Mouse (Mus musculus) heart, embryonic 16.5 days (tissue): ENCODE data around the gene Gm37240. TPM values are rescaled to one million over a fixed set of nuclear protein-coding genes. Genes with fewer than 3 reads are reported as not detected.

ENCODE experiments used
- ATAC-seq: fragments of 200-750 bp; cut with Nextera tagmentation; replicated peaks from 2 replicates; pipeline ENCODE4 v1.8.0; 2017; ENCODE audit warnings: moderate number of reproducible peaks; ENCODE audit not compliant: insufficient read depth, low FRiP score; ENCODE audit errors: extremely low read depth
- H3K27ac ChIP-seq: fragments of 300-500 bp; sonication (generic); 2 replicates; pipeline ENCODE4 v1.5.1; 2014; ENCODE audit warnings: mild to moderate bottlenecking, low read length, control low read depth, moderate library complexity
- H3K27me3 ChIP-seq: fragments of 300-500 bp; sonication (generic); 2 replicates; pipeline ENCODE4 v1.6.1; 2014; ENCODE audit warnings: low read length, mixed read lengths; ENCODE audit not compliant: control insufficient read depth, insufficient read depth
- H3K36me3 ChIP-seq: fragments of 300-500 bp; sonication (generic); 2 replicates; pipeline ENCODE4 v1.6.1; 2014; ENCODE audit not compliant: control insufficient read depth, insufficient read depth
- H3K4me1 ChIP-seq: fragments of 300-500 bp; sonication (generic); 2 replicates; pipeline ENCODE4 v1.6.1; 2014; ENCODE audit warnings: low read length, mixed read lengths; ENCODE audit not compliant: control insufficient read depth, insufficient read depth
- H3K4me2 ChIP-seq: fragments of 300-500 bp; sonication (generic); 2 replicates; pipeline ENCODE4 v1.6.1; 2014; ENCODE audit warnings: low read depth, mild to moderate bottlenecking, control low read depth, low read length
- H3K4me3 ChIP-seq: fragments of 300-500 bp; sonication (generic); 2 replicates; pipeline ENCODE4 v1.5.1; 2014; ENCODE audit warnings: mild to moderate bottlenecking, control low read depth, low read length
- H3K9ac ChIP-seq: fragments of 300-500 bp; sonication (generic); 2 replicates; pipeline ENCODE4 v1.6.1; 2014; ENCODE audit warnings: low read length, control low read depth
- H3K9me3 ChIP-seq: fragments of 300-500 bp; sonication (generic); replicated peaks from 2 replicates; pipeline ENCODE4 v1.6.1; 2016; ENCODE audit warnings: low read length; ENCODE audit not compliant: control insufficient read depth
- WGBS: fragments of 180-500 bp; shearing (Covaris S2); extraction: QIAGEN DNeasy Blood & Tissue Kit; methylation state at CpG from one replicate; pipeline ENCODE4 v1.1.7; 2014; 5-methylcytosine and 5-hydroxymethylcytosine counted together
- polyA plus RNA-seq: library from polyadenylated mRNA; unstranded; fragments of >200 nt; fragmentation: Nextera tagmentation; extraction: Ambion mirVana; gene quantifications from 2 replicates; pipeline ENCODE4 v1.2.1, GENCODE M21; 2015

Gm37240 gene
- polyA plus RNA-seq, 1 experiment from 2014 or later, result 18.4 TPM

- peaks cover 20% of the 10 kb centered on the region for H3K4me1 ChIP-seq
- no peak overlapping the region for H3K27ac ChIP-seq
- no peak overlapping the region for H3K4me3 ChIP-seq
- no peaks in the 10 kb centered on the region for H3K27me3 ChIP-seq
- H3K9me3 ChIP-seq, result no peaks in the 10 kb centered on the region
- H3K4me2 ChIP-seq, result no peak overlapping the region
- H3K36me3 ChIP-seq, result no peaks in the 10 kb centered on the region
- no peak overlapping the region for H3K9ac ChIP-seq
- WGBS, result 42% methylated on average over 5 of the region's 5 CpGs
- ATAC-seq, result no peak
Measured at GRCm38 (mm10) chr3:85188364-85188763, 699.0 kb downstream of the Gm37240 start.

GRCm38 (mm10) chr3:85186661-85187076, 700.6 kb downstream of the Gm37240 start:
- Histone ChIP-seq H3K36me3 (no peaks in the 10 kb centered on the region), H3K4me3 (peak overlapping the region; percentile 30), H3K4me1 (peaks cover 20% of the 10 kb centered on the region), H3K9me3 (no peaks in the 10 kb centered on the region), H3K9ac (peak overlapping the region; percentile 44), H3K27me3 (no peaks in the 10 kb centered on the region), H3K27ac (no peak overlapping the region), H3K4me2 (peak overlapping the region; percentile 63)
- peak; percentile 41; the same call in 1 of the 2 replicates for ATAC-seq
- 21% methylated on average over 19 of the region's 19 CpGs for WGBS

- Histone ChIP-seq H3K4me1 (peaks cover 20% of the 10 kb centered on the region), H3K9me3 (no peaks in the 10 kb centered on the region), H3K4me2 (no peak overlapping the region), H3K27ac (no peak overlapping the region), H3K9ac (no peak overlapping the region), H3K4me3 (no peak overlapping the region), H3K36me3 (no peaks in the 10 kb centered on the region), H3K27me3 (no peaks in the 10 kb centered on the region)
- 0 out of 2 replicates have a peak, but pooled peaks have one; percentile 14 for ATAC-seq
- WGBS, result 31% methylated on average over 12 of the region's 12 CpGs
Measured at GRCm38 (mm10) chr3:85185827-85186226, 701.5 kb downstream of the Gm37240 start.

- no peak overlapping the region for H3K4me3 ChIP-seq
- H3K9ac ChIP-seq, result no peak overlapping the region
- no peak for ATAC-seq
- 55% methylated on average over 11 of the region's 11 CpGs for WGBS
- H3K36me3 ChIP-seq, result no peaks in the 10 kb centered on the region
- peaks cover 20% of the 10 kb centered on the region for H3K4me1 ChIP-seq
- no peak overlapping the region for H3K27ac ChIP-seq
- no peak overlapping the region for H3K4me2 ChIP-seq
- H3K27me3 ChIP-seq, result no peaks in the 10 kb centered on the region
- H3K9me3 ChIP-seq, result no peaks in the 10 kb centered on the region
Measured at GRCm38 (mm10) chr3:85184916-85185315, 702.4 kb downstream of the Gm37240 start.

- Histone ChIP-seq H3K4me3 (no peak overlapping the region), H3K9ac (no peak overlapping the region), H3K4me1 (peaks cover 20% of the 10 kb centered on the region), H3K36me3 (no peaks in the 10 kb centered on the region), H3K27me3 (no peaks in the 10 kb centered on the region), H3K27ac (no peak overlapping the region), H3K9me3 (no peaks in the 10 kb centered on the region), H3K4me2 (no peak overlapping the region)
- WGBS, result 30% methylated on average over 6 of the region's 6 CpGs
- ATAC-seq, result no peak
Measured at GRCm38 (mm10) chr3:85184151-85184550, 703.2 kb downstream of the Gm37240 start.

GRCm38 (mm10) chr3:85176736-85177135, 710.6 kb downstream of the Gm37240 start:
- no peak for ATAC-seq
- H3K27ac ChIP-seq, result no peak overlapping the region
- no peaks in the 10 kb centered on the region; the same call in 1 of the 2 replicates for H3K9me3 ChIP-seq
- no peak overlapping the region for H3K9ac ChIP-seq
- H3K36me3 ChIP-seq, result no peaks in the 10 kb centered on the region
- no peaks in the 10 kb centered on the region for H3K27me3 ChIP-seq
- H3K4me2 ChIP-seq, result no peak overlapping the region
- H3K4me3 ChIP-seq, result no peak overlapping the region
- WGBS, result 81% methylated on average over 1 of the region's 1 CpGs
- H3K4me1 ChIP-seq, result peaks cover 10% of the 10 kb centered on the region

GRCm38 (mm10) chr3:85174542-85175469, 712.5 kb downstream of the Gm37240 start:
- Histone ChIP-seq H3K4me1 (peaks cover 10% of the 10 kb centered on the region), H3K4me3 (no peak overlapping the region), H3K4me2 (peak overlapping the region; percentile 5), H3K27me3 (no peaks in the 10 kb centered on the region), H3K27ac (no peak overlapping the region), H3K36me3 (no peaks in the 10 kb centered on the region), H3K9ac (no peak overlapping the region), H3K9me3 (no peaks in the 10 kb centered on the region; the same call in 1 of the 2 replicates)
- no peak; the same call in 1 of the 2 replicates for ATAC-seq
- WGBS, result 50% methylated on average over 28 of the region's 28 CpGs

GRCm38 (mm10) chr3:85173441-85174071, 713.8 kb downstream of the Gm37240 start:
- H3K9me3 ChIP-seq, result no peaks in the 10 kb centered on the region; the same call in 1 of the 2 replicates
- H3K27me3 ChIP-seq, result no peaks in the 10 kb centered on the region
- no peak for ATAC-seq
- H3K4me2 ChIP-seq, result no peak overlapping the region
- no peak overlapping the region for H3K9ac ChIP-seq
- H3K27ac ChIP-seq, result no peak overlapping the region
- WGBS, result 57% methylated on average over 6 of the region's 6 CpGs
- no peak overlapping the region for H3K4me3 ChIP-seq
- H3K36me3 ChIP-seq, result no peaks in the 10 kb centered on the region
- H3K4me1 ChIP-seq, result peaks cover 10% of the 10 kb centered on the region

- Histone ChIP-seq H3K4me1 (peaks cover 10% of the 10 kb centered on the region), H3K9me3 (no peaks in the 10 kb centered on the region), H3K27me3 (no peaks in the 10 kb centered on the region), H3K9ac (no peak overlapping the region), H3K4me2 (no peak overlapping the region), H3K36me3 (no peaks in the 10 kb centered on the region), H3K4me3 (no peak overlapping the region), H3K27ac (no peak overlapping the region)
- WGBS, result 73% methylated on average over 11 of the region's 11 CpGs
- ATAC-seq, result no peak
Measured at GRCm38 (mm10) chr3:85172532-85172931, 714.8 kb downstream of the Gm37240 start.
